Mouse (Mus musculus) cerebral cortex, adult 2 months (tissue): ENCODE results near the gene Numbl.

Experiments
- WGBS: fragments of 180-500 bp; shearing (Covaris S2); methylation state at CpG from one replicate; pipeline ENCODE4 v1.1.7; 2018; 5-methylcytosine and 5-hydroxymethylcytosine counted together

Gene Numbl

DNA sequence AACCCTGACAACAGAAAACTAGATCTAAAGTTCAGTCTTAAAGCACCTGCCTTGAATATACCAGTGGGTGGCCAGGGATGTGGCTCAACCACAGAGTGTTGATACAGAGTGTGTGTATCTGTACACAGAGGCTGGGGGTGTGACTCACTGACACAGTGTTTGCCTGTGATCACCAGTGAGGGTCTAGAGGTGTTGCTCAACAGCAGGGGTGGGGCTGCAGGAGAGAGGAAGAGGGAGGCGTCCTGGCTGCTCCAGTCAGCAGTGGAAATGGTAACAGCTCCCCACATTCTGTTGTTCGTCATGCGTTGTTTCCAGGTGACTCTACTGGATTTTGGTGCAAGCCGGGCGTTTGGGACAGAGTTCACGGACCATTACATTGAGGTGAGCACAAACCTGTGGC is 6.3 kb upstream of the Numbl start:
- WGBS, result 91% methylated on average over 6 of the region's 6 CpGs

DNA sequence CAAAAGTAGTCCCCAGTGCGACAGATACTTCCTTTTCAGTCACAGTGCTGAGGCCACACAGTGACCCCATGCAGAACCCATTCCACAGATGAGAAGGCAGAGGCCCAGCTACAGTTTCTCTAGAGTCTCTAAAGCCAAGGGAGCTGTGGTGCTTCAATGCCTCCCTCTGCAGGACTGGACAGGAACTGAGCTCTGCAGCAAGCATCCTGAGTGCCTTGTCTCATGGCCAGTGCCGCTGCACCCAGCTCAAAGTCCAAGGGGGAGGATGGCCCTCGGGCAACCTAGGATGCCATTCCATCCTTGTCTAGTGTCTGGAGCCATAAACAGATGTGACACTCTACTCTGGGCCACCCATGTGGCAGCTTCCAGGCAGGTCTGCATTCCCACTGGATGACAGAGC is 2.5 kb upstream of the Numbl start:
- 85% methylated on average over 3 of the region's 3 CpGs for WGBS

DNA sequence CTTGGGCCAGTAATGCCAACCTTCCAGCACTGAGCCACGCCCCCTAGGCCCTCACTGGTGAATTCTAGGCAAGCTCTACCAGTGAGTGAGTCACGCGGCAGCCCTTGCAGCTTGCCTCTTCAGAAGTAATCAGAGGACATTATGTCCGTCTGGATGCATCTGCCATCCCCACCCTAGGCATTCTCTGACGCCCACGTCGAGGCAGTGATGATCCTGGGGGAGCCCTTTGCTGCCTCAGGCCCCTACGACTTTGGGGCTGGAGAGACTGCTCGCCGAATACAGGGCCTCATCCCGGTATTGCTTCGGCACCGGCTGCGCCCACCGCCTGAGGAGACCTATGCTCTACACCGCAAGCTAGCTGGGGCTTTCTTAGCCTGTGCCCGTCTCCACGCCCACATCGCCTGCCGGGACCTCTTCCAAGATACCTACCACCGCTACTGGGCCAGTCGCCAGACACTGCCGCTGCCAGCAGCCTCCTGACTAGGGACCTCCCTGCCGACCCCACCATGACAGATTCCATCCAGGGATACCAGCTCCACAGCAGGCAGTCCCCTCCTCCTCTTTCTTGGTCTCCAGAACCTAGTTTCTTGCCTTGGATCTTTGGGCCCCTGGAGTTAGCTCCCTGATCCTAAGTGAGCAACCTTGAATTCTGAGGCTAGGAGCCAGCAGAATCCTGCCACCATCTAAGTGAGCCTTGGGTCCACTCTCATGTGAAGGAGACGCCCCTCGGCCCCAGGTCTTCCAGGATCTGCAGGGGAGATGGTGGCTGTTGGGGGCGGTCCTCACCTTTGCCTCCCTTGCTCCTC is 984 bp upstream of the Numbl start:
- 13% methylated on average over 27 of the region's 27 CpGs for WGBS

DNA sequence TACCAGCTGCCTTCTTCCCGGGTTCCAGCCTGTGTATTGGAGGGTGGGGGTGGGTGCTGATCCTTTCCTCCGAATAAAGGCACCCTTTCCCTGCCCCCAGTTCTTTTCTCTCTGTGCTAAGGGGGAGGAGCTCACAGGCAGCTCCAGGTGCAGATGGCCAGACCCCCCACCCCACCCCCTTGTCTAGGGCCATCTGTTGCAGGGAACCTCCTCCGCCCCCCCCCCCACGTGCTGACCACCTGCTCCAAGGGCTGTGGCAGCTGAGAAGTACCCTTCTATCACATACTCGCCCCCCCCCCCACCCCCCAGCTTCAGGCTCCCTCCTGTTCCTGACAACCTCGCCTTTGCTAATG is 405 bp upstream of the Numbl start:
- WGBS, result 7% methylated on average over 5 of the region's 6 CpGs

DNA sequence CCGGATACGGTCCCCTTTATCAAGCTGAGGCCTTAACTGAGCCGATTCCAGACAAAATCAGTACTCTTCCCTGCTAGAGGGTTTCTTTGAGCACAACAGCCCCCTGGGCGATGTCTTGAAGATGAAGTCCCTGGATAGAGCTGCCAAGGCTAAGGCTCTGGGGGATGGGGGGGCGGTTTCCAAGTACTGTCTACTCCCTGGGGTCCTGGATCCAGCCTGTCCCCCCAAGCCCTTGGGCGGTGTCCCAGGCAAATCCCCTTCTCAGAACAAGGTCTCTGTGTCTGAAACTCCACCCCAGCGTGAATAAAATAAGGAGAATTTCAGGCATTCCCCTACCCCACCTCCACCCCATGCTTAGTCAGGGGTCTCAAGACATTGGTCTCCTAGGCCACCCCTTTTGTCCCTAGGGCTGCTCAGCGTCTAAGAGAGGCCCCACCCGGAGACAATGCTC is 1.1 kb downstream of the Numbl start:
- 5% methylated on average over 9 of the region's 9 CpGs for WGBS

DNA sequence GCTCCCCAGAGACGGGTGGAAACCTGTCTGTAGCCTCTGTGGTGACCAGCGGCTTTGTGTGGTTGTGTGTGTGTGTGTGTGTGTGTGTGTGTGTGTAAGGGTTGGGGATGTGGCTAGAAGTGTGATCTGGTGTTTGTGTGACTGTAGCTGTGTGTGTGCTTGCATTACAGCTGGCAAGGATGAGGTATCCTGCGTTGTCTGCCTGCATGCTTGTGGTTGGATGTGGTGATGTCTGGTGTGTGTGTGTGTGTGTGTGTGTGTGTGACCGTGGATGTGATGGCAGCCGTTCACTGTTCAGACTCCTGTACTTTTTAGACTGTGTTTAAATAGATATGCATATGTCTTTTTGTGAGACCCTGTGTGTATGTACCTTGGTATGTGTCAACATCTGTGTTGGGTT is 1.5 kb downstream of the Numbl start:
- 10% methylated on average over 5 of the region's 5 CpGs for WGBS

DNA sequence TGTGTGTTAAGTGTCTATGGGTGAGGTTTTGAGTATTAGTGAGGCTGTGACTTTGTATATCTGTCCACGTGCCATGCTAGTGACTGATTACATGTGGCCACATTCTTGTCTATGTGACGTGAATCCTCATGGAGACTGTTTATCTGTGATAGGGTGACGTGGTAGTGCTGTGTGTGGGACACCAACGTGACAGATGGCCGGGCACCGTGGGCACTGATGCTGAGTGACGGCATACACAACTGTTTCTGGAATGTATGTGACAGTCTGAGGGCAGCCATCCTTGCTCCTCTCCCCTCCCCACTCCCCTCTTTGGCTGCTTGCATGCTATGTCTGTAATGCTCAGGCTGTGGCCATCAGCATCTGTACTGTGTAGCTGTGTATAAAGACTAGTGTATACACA is 2.6 kb downstream of the Numbl start:
- WGBS, result 34% methylated on average over 7 of the region's 7 CpGs

DNA sequence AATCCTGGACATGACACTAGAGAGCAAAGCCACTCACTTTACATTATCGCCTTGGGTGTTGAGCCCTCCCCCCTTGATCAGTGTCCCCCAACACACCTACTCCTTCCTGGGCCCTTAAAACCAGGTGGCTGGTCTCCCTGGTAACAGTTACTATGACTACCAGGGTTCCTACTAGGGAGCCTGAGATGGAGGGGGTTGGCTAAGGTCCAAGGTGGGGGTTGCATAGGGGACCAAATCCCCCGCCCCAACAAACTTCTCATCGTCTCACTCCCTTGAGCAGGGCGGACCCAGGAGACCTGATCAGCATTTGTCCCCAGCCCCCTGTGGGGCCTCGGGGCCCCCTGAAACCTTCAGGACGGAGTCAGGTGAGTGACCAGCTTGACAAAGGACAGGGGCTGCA is 3.7 kb downstream of the Numbl start:
- WGBS, result 61% methylated on average over 6 of the region's 6 CpGs

DNA sequence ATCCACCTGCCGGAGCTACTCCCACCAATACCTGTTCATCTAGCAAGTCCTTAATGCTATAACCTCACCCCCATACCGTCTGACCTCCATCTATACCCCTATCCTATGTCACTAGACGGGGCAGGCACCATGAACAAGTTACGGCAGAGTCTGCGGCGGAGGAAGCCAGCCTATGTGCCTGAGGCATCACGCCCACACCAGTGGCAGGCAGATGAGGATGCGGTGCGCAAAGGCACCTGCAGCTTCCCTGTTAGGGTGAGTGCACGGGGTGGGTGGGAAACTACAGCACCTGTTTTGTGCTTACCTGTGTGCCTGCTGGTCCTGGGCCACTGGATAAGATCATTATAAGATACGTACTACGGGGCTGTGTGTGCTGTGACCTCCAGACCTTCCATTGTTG is 6.5 kb downstream of the Numbl start:
- 79% methylated on average over 12 of the region's 12 CpGs for WGBS

DNA sequence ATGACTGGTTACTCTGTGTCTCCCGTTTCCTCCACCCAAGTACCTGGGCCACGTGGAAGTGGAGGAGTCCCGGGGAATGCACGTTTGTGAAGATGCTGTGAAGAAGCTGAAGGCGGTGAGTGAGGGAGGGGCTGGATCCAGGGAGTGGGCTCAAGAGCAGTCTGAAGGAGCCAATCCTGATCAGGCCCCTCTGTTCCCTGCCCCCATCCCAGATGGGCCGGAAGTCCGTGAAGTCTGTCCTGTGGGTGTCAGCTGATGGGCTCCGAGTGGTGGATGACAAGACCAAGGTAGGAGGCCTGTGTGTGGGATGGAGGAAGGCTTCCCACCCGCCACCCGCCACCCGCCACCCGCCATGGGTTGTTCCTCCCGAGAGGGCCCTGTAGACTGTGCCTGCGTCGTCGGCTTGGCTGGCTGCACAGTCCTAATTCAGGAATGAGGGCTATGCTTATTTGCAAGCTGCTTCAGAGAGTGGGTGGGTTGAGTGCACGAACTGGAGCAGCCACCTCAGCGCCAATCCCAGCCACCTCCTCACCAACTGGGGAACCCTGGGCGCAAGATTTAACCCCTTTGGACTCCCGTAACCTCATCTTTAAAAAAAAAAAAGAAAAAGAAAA is 8.4 kb downstream of the Numbl start:
- 45% methylated on average over 20 of the region's 20 CpGs for whole genome bisulfite sequencing

DNA sequence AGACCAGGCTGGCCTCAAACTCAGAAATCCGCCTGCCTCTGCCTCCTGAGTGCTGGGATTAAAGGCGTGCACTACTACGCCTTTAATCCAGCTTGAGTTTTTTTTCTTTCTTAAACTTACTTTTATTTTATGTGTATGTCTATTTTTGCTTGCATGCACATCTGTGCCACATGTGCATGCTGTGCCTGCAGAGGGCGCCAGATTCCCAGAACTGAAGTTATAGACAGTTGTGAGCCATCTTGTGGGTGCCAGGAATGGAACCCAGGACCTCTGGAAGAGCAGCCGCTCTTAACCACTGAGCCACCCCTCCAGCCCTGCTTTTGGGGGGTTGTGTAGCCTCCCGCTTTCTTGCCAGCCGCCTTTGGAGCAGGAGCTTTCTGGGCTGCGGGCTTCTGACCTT is 13.2 kb downstream of the Numbl start:
- WGBS, result 90% methylated on average over 8 of the region's 8 CpGs

DNA sequence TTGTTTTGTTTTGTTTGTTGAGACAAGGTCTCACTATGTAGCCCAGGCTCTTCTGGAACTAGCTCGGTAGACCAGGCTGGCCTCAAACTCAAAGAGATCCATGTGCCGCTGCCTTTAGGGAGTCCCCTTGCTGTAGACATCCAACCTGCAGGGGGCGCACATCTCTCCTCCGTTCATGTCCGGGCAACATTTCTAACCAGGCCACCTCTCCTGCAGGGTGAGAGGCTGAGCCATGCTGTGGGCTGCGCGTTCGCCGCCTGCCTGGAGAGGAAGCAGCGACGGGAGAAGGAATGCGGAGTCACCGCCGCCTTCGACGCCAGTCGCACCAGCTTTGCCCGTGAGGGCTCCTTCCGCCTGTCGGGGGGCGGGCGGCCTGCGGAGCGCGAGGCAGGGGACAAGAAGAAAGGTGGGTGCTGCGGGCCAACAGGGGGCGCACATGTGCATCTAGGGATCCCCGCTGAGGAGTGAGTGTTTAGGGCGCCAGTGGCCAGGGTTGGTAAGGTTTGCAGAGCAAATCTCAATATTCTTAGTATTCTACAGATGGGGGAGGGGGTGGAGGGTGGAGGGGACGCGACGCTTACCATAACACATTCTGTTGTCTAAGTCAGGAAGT is 15.6 kb downstream of the Numbl start:
- 61% methylated on average over 32 of the region's 32 CpGs for WGBS

DNA sequence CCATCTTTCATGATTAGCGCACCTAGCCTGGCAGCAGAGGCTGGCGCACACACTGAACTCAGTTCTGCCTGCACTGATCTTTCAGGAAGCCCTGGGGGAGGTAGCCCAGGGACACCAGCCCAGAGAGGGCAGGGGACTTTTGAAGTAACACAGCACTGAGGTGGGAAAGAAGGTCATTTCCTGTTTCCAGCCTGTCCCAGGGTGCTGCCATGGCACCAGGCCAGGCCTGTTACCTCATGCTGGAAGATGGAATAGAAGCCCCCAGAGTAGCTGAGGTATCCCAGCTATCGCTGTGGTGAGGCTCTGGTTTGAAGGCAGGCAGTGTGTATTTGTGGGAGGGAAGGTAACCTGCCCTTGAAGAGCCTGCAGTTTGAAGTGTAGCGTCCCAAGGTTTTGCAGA is 16.7 kb downstream of the Numbl start:
- 78% methylated on average over 4 of the region's 4 CpGs for WGBS

DNA sequence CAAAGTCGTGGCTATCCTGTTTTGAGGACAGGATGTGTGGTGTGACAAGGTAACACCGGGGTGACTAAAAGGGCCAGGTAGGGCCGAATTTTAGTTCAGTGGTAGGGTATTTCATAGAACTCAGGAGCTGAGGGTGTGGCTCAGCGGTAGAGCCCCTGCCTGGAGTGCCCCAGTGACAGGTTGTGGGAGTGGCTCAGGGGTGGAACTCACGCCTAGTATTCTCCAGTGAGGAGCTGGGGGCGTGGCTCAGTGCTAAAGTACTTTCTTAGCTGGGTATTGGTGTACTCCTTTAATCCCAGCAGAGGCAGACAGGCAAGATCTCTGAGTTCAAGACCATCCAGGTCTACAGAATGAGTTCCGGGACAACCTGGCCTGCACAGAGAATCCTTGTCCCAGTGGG is 17.8 kb downstream of the Numbl start:
- WGBS, result 69% methylated on average over 7 of the region's 7 CpGs

DNA sequence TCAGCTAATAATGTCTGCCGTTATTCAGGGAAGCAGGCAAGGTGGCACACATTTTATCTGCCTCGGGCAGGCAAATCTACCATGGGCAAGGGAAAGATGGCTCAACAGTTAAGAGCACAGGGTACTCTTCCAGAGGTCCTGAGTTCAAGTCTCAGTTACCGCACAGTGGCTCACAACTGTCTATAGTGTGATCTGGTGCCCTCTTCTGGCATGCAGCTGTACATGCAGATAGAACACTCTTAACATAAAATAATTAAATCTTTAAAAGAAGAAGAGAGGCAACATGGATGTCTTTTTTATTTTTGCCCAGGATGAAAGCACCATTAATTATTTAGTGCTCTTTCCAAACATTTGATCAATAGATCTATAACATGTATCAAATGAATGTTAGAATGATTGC is 19.0 kb downstream of the Numbl start:
- WGBS, result 82% methylated on average over 3 of the region's 3 CpGs

DNA sequence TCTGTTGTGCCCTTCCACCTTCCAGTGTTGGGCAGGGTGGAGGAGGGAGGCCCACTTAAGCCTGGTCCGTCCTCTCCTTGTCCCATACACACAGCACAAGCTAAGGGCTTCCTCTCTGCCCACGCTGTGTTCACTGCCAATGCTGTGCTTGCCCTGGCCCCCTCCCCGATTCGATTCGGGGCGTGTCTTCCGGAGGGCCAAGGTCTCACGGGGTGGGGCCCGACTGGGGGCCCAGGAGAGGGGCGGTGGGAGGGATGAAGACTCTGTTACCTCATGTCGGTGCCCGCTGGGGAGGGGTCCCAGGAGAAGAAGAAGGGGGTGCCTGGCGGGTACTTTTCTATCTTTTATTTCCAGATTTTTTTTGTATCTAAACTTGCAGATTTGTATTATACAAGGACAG is 23.5 kb downstream of the Numbl start:
- 74% methylated on average over 13 of the region's 13 CpGs for WGBS

DNA sequence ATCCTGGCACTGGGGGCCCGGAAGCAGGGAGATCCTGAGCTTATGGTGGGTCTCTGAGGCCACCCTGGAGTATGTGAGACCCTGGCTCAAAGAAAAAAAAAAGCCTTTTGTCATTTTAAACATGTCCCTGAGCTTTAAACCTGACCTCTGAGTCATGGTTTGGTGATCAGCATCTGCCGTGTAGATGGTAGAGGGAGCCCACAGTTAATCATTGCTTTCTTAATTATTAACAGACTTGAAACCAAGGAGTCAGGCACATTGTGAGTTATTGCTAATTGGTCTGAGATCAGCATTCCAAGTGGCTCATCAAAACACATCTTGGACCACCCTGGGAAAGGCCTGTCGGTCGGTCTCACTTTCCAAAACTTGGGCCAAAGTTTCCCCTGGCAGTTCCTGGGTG is 24.0 kb downstream of the Numbl start:
- WGBS, result 58% methylated on average over 4 of the region's 4 CpGs

DNA sequence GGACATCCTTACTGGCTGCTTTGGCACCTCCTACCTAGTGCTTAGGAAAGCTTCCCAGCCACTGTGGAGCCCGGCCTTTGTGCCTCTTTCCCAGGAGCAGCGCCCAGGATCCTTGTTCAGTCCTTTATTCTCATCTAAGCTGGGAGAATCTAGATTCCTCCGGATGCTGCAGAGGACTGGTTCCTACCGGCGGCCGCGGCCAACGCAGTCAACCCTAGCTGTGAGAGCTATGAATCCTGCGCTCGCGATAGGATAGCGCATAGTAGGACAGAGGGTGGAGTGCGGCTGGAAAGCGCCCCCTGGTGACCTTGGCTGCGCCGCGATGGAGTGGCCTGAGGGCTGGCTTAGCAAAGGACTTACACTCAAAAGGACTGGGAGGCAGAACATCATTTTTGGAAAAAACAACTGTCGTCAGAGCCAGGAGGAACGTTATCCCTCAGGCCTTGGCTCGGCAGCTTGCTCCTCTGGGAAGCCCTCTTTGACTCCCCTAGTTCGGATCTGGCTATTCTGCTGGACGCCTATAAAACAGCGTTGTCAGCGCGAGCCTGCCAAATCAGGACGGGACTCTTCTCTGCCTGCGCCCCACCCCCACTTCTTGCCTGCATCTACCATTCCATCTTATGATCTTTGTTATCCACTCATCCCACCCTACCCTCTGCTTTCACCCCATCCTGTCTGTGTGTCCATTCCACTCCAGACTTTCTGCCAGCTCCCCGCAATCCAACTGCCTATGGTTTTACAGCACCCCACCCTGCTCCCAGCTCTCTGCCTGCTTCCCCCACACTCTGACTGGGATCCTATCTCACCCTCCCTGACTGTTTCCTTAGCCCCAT is 26.8 kb downstream of the Numbl start:
- 2% methylated on average over 28 of the region's 28 CpGs for WGBS

DNA sequence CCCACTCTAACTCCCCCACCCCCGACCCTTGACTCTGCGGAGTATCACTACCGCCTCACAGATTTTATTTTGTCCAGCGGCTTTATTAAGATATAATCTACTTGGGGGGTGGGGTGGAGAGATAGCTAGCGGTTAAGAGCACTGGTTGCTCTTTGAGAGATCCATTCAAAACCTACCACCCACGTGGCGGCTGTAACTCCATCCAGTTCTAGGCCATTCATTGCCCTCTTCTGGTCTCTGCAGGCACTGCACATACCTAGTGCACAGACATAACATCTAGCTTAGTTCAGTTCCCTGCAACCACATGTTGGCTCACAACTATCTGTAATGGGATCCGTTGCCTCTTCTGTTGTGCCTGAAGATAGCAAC is 27.4 kb downstream of the Numbl start:
- WGBS, result 9% methylated on average over 8 of the region's 8 CpGs

DNA sequence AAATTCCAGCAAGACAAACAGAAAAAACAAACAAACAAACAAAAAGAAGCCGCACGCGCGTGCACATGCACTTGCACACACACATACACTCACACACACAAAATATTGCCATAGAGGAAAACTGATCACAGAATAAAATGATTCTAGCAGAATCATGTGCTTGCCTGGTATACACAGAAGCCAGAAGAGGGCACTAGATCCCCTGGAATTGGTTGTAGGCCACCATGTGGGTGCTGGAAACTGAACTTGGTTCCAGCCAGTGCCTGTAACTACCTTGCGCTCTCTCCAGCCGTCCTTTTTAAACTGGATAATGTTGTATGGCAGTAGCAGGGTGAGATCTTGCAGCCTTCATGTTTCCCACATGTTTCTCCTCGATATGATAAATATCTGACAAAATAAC is 30.5 kb downstream of the Numbl start:
- 86% methylated on average over 7 of the region's 7 CpGs for WGBS

DNA sequence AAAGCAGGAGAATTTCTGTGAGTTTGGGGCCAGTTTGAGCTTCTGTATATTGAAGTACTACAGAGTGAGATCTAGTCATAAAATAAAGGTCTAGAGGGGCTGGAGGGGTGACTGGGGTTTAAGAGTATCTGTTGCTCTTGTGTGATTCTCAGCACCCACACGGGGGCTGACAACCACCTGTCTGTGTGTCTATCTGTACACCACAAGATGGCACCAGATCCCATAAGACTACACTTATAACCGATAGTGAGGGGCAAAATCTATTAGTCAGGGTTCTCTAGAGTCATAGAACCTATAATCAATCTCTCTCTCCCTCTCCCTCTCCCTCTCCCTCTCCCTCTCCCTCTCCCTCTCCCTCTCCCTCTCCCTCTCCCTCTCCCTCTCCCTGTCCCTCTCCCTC is 32.3 kb downstream of the Numbl start:
- WGBS, result 83% methylated on average over 2 of the region's 2 CpGs

DNA sequence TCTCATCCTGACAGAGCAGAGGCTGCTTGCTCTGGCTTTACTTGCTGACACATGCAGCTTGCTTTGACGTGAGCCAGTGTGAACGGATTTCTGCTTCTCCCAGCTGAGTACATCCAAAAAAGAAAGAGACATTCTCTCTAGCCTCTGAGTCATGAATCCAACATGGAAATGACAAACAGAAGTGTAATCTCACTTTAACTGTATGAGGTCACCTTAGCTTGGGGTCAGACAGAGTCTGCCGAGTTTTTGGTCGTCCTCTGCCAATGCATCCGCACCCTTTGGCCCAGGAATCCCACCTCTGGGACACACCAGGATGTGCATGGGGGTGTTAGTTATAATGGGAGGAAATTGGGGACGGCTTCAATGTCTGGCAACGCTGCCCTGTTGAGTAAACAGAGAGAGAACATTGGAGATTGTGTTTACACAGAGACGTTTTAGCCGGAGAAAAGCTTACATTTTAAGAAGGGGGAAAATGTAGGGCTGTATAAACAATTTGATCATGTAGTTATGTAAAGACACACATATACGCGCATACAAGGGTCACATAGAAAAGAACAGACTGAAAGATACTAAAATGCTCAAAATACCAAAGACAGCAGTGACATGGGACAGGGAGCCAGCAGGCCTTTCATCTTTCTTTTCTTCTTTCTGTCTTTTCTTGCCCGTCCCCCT is 33.7 kb downstream of the Numbl start:
- WGBS, result 41% methylated on average over 12 of the region's 12 CpGs
